Mouse (Mus musculus): ENCODE measurements around the gene Cilp2. TPM values are rescaled to one million over a fixed set of nuclear protein-coding genes. Genes with fewer than 3 reads are reported as not detected.
A peak's percentile ranks its signal among the peaks of the same experiment; 100 is the strongest.

The Cilp2 gene
- polyA plus RNA-seq (2015; fragmentation: Nextera tagmentation; extraction: Ambion mirVana) = 3.6 and 4.0 TPM in 2 replicates

GRCm38 (mm10) chr8:69887289-69888243 lies at the start of gene Cilp2:
Cilp2 (minus strand) TSS chr8:69887687.
- WGBS = under 1% methylated on average over 60 of the region's 60 CpGs
- no peak for ATAC-seq (replicated peaks)

GRCm38 (mm10) chr8:69936050-69936794 lies 48.7 kb upstream of the Cilp2 start:
- 64% methylated on average over 7 of the region's 7 CpGs for WGBS
- Histone ChIP-seq H3K9ac (replicated peaks) (no peak overlapping the region), H3K27me3 (no peaks in the 10 kb centered on the region), H3K4me1 (peaks cover 7% of the 10 kb centered on the region; the same call in 1 of the 2 replicates), H3K27ac (replicated peaks) (peak overlapping the region; percentile 21; the same call in 1 of the 2 replicates), H3K4me3 (no peak overlapping the region), H3K36me3 (no peaks in the 10 kb centered on the region), H3K9me3 (no peaks in the 10 kb centered on the region), H3K4me2 (replicated peaks) (no peak overlapping the region)
- peak; percentile 43 for ATAC-seq (replicated peaks)

More at GRCm38 (mm10) chr8:69887289-69888243, at the start of gene Cilp2:
- no peaks in the 10 kb centered on the region for H3K36me3 ChIP-seq
- peak within 1 kb of the TSS; percentile 29; the same call in 1 of the 2 replicates for H3K9ac ChIP-seq (replicated peaks)
- peak within 1 kb of the TSS; percentile 27 for H3K4me3 ChIP-seq
- peaks cover 52% of the 10 kb centered on the region for H3K4me1 ChIP-seq
- H3K9me3 ChIP-seq = no peaks in the 10 kb centered on the region
- peak within 1 kb of the TSS; percentile 41 for H3K4me2 ChIP-seq (replicated peaks)
- H3K27ac ChIP-seq (replicated peaks) = no peak within 1 kb of the TSS
- peaks cover 83% of the 10 kb centered on the region for H3K27me3 ChIP-seq

- H3K27me3 ChIP-seq = no peaks in the 10 kb centered on the region
- WGBS = 94% methylated on average over 3 of the region's 3 CpGs
- no peak overlapping the region for H3K27ac ChIP-seq (replicated peaks)
- H3K4me2 ChIP-seq (replicated peaks) = no peak overlapping the region
- no peaks in the 10 kb centered on the region for H3K9me3 ChIP-seq
- no peak overlapping the region for H3K4me3 ChIP-seq
- peaks cover 7% of the 10 kb centered on the region; the same call in 1 of the 2 replicates for H3K4me1 ChIP-seq
- no peaks in the 10 kb centered on the region for H3K36me3 ChIP-seq
- no peak for ATAC-seq (replicated peaks)
- no peak overlapping the region for H3K9ac ChIP-seq (replicated peaks)
These were observed 47.9 kb upstream of the Cilp2 start for GRCm38 (mm10) chr8:69935431-69935830.

- H3K27ac ChIP-seq (replicated peaks) = no peak overlapping the region
- H3K27me3 ChIP-seq = no peaks in the 10 kb centered on the region
- no peak for ATAC-seq (replicated peaks)
- no peaks in the 10 kb centered on the region for H3K36me3 ChIP-seq
- no peaks in the 10 kb centered on the region for H3K9me3 ChIP-seq
- WGBS = 90% methylated on average over 5 of the region's 5 CpGs
- H3K4me3 ChIP-seq = no peak overlapping the region
- no peak overlapping the region for H3K9ac ChIP-seq (replicated peaks)
- H3K4me2 ChIP-seq (replicated peaks) = no peak overlapping the region
- peaks cover 7% of the 10 kb centered on the region; the same call in 1 of the 2 replicates for H3K4me1 ChIP-seq
These were observed 47.1 kb upstream of the Cilp2 start for GRCm38 (mm10) chr8:69934582-69934981.

GRCm38 (mm10) chr8:69933811-69934210 lies 46.3 kb upstream of the Cilp2 start:
- Histone ChIP-seq H3K27me3 (no peaks in the 10 kb centered on the region), H3K4me2 (replicated peaks) (no peak overlapping the region), H3K4me3 (no peak overlapping the region), H3K9ac (replicated peaks) (no peak overlapping the region), H3K4me1 (peaks cover 7% of the 10 kb centered on the region; the same call in 1 of the 2 replicates), H3K9me3 (no peaks in the 10 kb centered on the region), H3K27ac (replicated peaks) (no peak overlapping the region), H3K36me3 (no peaks in the 10 kb centered on the region)
- whole genome bisulfite sequencing = 83% methylated on average over 2 of the region's 2 CpGs
- no peak for ATAC-seq (replicated peaks)

- Histone ChIP-seq H3K4me1 (no peaks in the 10 kb centered on the region), H3K4me2 (replicated peaks) (no peak overlapping the region), H3K4me3 (no peak overlapping the region), H3K9ac (replicated peaks) (no peak overlapping the region), H3K9me3 (no peaks in the 10 kb centered on the region), H3K27me3 (no peaks in the 10 kb centered on the region), H3K36me3 (no peaks in the 10 kb centered on the region), H3K27ac (replicated peaks) (no peak overlapping the region)
- ATAC-seq (replicated peaks) = no peak
These were observed 39.4 kb upstream of the Cilp2 start for GRCm38 (mm10) chr8:69926901-69927300.

- ATAC-seq (replicated peaks) = no peak
- no peaks in the 10 kb centered on the region for H3K36me3 ChIP-seq
- 78% methylated on average over 1 of the region's 1 CpGs for WGBS
- no peak overlapping the region for H3K4me2 ChIP-seq (replicated peaks)
- no peak overlapping the region for H3K27ac ChIP-seq (replicated peaks)
- H3K27me3 ChIP-seq = no peaks in the 10 kb centered on the region
- H3K4me3 ChIP-seq = no peak overlapping the region
- peaks cover 16% of the 10 kb centered on the region for H3K4me1 ChIP-seq
- no peaks in the 10 kb centered on the region for H3K9me3 ChIP-seq
- no peak overlapping the region for H3K9ac ChIP-seq (replicated peaks)
These were observed 36.5 kb upstream of the Cilp2 start for GRCm38 (mm10) chr8:69923986-69924385.

- H3K4me1 ChIP-seq = peaks cover 16% of the 10 kb centered on the region
- H3K9ac ChIP-seq (replicated peaks) = no peak overlapping the region
- WGBS = 87% methylated on average over 2 of the region's 2 CpGs
- H3K9me3 ChIP-seq = no peaks in the 10 kb centered on the region
- H3K4me2 ChIP-seq (replicated peaks) = no peak overlapping the region
- no peak overlapping the region for H3K4me3 ChIP-seq
- H3K27me3 ChIP-seq = no peaks in the 10 kb centered on the region
- no peak for ATAC-seq (replicated peaks)
- H3K36me3 ChIP-seq = peaks cover 10% of the 10 kb centered on the region
- peak overlapping the region; percentile 53 for H3K27ac ChIP-seq (replicated peaks)
These were observed 33.7 kb upstream of the Cilp2 start for GRCm38 (mm10) chr8:69921141-69921540.

GRCm38 (mm10) chr8:69919876-69920662 lies 32.6 kb upstream of the Cilp2 start:
- 46% methylated on average over 11 of the region's 11 CpGs for WGBS
- peak; percentile 24 for ATAC-seq (replicated peaks)
- H3K9ac ChIP-seq (replicated peaks) = no peak overlapping the region
- H3K4me1 ChIP-seq = peaks cover 16% of the 10 kb centered on the region
- no peak overlapping the region for H3K4me2 ChIP-seq (replicated peaks)
- H3K4me3 ChIP-seq = no peak overlapping the region
- no peaks in the 10 kb centered on the region for H3K27me3 ChIP-seq
- peak overlapping the region; percentile 53 for H3K27ac ChIP-seq (replicated peaks)
- no peaks in the 10 kb centered on the region for H3K9me3 ChIP-seq
- H3K36me3 ChIP-seq = peaks cover 12% of the 10 kb centered on the region

GRCm38 (mm10) chr8:69919010-69919409 lies 31.5 kb upstream of the Cilp2 start:
- Histone ChIP-seq H3K9me3 (no peaks in the 10 kb centered on the region), H3K4me3 (no peak overlapping the region), H3K36me3 (peaks cover 19% of the 10 kb centered on the region), H3K4me2 (replicated peaks) (no peak overlapping the region), H3K27ac (replicated peaks) (no peak overlapping the region), H3K9ac (replicated peaks) (no peak overlapping the region), H3K4me1 (peaks cover 16% of the 10 kb centered on the region), H3K27me3 (no peaks in the 10 kb centered on the region)
- peak; percentile 71 for ATAC-seq (replicated peaks)
- WGBS = 81% methylated on average over 1 of the region's 1 CpGs

GRCm38 (mm10) chr8:69918506-69918905 lies 31.0 kb upstream of the Cilp2 start:
- H3K27me3 ChIP-seq = no peaks in the 10 kb centered on the region

More at GRCm38 (mm10) chr8:69918506-69918905, 31.0 kb upstream of the Cilp2 start:
- Histone ChIP-seq H3K27ac (replicated peaks) (no peak overlapping the region), H3K4me3 (no peak overlapping the region), H3K9ac (replicated peaks) (no peak overlapping the region), H3K4me2 (replicated peaks) (no peak overlapping the region), H3K9me3 (no peaks in the 10 kb centered on the region), H3K36me3 (peaks cover 24% of the 10 kb centered on the region), H3K4me1 (peaks cover 16% of the 10 kb centered on the region)
- ATAC-seq (replicated peaks) = peak; percentile 12; the same call in 1 of the 2 replicates
